Mouse (Mus musculus) stomach, postnatal 0 days (tissue): ENCODE results near the gene 9330161L09Rik.

Experiments
- CTCF ChIP-seq: IDR thresholded peaks from 2 replicates; pipeline ENCODE4 v1.5.1; 2016; ENCODE audit warnings: antibody characterized with exemption, low read depth, mild to moderate bottlenecking, moderate library complexity
- EP300 ChIP-seq: optimal IDR thresholded peaks from 2 replicates; pipeline ENCODE3; 2016; ENCODE audit warnings: antibody characterized with exemption

- TF ChIP-seq CTCF (no peak), EP300 (no peak)
Measured at GRCm38 (mm10) chr12:103443524-103443923, 35.9 kb upstream of the 9330161L09Rik start, which contains the start of gene Ifi27l2a.
